Mouse (Mus musculus) liver, embryonic 14.5 days (tissue): Measurements from ENCODE around the gene Anxa6.

ENCODE experiments used
- CTCF ChIP-seq: IDR thresholded peaks from 2 replicates; pipeline ENCODE4 v1.5.1; 2016; ENCODE audit warnings: antibody characterized with exemption, low read depth, control low read depth
- EP300 ChIP-seq: IDR thresholded peaks from 2 replicates; pipeline ENCODE4 v1.6.1; 2016; ENCODE audit warnings: antibody characterized with exemption, low read depth

GRCm38 (mm10) chr11:54985086-54985485 lies 48.2 kb downstream of the Anxa6 start:
- TF ChIP-seq CTCF, result no peak
- TF ChIP-seq EP300, result no peak
